Mouse (Mus musculus) bone marrow, adult 2 months (tissue): ENCODE measurements around the gene Snx20.

Experiments
- CTCF ChIP-seq: fragments of 200-500 bp; IDR thresholded peaks from 2 replicates; pipeline ENCODE4 v1.5.1; 2011; ENCODE audit warnings: low read length, control low read depth; ENCODE audit not compliant: control insufficient read depth, insufficient read depth
- POLR2A ChIP-seq: fragments of 200-500 bp; IDR thresholded peaks from 2 replicates; pipeline ENCODE4 v1.6.1; 2011; ENCODE audit warnings: low read depth, mild to moderate bottlenecking, control low read depth, low read length, borderline replicate concordance; ENCODE audit not compliant: control insufficient read depth

GRCm38 (mm10) chr8:88599491-88599890 is 36.4 kb downstream of the Snx20 start:
- TF ChIP-seq CTCF (no peak), POLR2A (no peak)
